Mouse (Mus musculus) monocyte, adult 2 months (primary cell): ENCODE results near the gene Rxra.
A peak's percentile ranks its signal among the peaks of the same experiment; 100 is the strongest.

Source experiments
- DNase-seq, 2 experiments: peaks; one replicate each; pipeline ENCODE4 v3.0.0; 2022; ENCODE audit warnings: low spot score in 2 of 2, low read depth in 1 of 2

The Rxra gene

DNA sequence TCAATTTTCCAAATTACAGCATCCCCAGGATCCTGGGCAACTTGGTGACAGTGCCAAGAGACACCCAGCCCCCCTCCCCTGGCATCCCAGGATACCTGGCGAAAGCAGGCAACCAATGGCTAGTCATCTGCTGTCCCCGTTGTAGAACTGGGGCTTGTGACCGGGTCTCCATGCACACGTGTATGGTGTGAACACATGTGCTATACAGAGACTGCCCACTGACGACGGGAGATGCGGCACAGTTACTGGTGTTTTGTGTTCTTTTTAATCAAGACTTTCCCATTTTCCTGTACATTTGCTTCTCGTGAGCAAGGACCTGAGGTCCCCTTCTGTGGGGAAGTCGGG is 85.7 kb downstream of the Rxra start:
- no peak for DNase-seq

DNA sequence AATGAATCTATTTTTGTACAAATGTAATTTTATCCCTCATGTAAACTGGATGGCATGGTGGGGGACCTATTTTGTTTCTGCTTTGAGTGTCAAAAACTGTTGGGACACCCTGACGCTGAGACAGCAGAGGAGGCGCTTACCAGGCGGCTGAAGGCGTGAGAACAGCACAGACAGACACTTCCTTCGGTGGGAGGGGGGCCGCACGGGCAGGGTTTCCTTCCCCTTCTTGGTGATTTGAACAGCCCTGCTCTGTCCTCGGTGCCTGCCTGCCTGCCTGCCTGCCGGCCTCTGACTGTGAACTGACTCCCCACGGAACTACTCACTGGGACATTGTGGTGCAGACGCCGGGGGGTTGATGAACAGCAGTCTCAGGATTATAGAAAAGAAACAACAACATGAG is 86.3 kb downstream of the Rxra start:
- peak in 1 of 2 experiments; percentile 27 for DNase-seq

GRCm38 (mm10) chr2:27762920-27763780 is 86.9 kb downstream of the Rxra start:
- no peak for DNase-seq

GRCm38 (mm10) chr2:27764256-27764936 is 88.2 kb downstream of the Rxra start:
- no peak for DNase-seq

DNA sequence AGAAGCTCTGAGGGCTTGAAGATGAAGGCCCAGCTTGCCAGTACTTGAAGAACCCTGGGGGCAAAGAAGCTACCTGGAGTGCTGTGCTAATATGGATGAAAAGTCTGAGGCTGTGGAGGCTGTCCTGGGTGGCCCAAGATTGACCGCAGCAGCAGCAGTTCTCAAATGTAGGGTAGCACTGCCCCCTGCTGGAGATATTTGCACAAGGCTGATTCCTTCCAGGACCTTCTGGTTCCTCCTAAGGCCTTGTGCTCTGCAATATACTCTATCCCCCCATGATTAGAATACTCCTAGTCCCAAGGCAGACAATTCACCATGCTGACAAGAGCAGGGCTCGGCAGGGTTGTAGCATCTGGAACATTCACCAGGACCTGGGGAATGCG is 88.7 kb downstream of the Rxra start:
- DNase-seq: peak; percentile 47 to 77

DNA sequence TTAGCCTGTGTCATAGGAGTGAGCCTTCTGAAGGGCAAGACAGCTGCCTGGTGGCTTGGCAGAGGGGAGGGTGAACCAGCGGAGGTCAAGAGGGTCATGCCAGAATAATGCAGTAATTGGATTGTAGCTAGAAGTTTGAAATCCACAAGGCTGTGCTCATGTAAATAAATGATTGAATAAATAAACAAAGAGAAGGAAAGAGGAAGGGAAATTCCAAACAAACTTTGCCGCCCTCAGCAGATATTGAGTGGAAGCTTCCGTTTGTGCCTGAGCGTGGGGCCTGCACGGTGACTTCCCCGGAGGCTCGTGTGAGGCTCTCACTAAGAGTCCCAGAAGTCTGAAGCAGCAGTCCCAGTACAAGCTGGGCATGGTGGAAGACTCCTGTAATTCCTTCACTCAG is 91.5 kb downstream of the Rxra start:
- DNase-seq: no peak

- no peak for DNase-seq
Measured at GRCm38 (mm10) chr2:27769701-27770100, 93.5 kb downstream of the Rxra start.

GRCm38 (mm10) chr2:27770205-27770604 is 94.0 kb downstream of the Rxra start:
- no peak for DNase-seq

DNA sequence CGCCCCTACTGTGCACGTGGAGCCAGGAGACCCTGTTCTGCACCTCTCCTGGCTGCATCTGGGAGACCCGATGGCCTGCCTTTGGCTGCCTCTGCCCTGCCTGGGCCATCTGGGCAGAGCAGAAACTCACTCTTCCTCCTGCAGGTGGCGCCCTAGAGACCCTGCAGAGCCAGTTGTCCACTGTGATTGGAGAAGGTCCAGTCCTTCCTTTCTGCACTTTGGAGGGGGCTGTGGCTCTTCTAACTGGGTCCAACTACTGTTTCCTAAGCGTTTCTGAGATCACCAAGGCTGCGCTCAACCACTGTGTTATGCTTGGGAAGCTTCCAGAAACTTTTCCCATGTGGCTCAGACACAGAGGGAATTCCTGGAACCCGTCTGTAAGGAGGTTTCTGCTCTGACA is 95.7 kb downstream of the Rxra start:
- DNase-seq: peak in 1 of 2 experiments; percentile 64

DNA sequence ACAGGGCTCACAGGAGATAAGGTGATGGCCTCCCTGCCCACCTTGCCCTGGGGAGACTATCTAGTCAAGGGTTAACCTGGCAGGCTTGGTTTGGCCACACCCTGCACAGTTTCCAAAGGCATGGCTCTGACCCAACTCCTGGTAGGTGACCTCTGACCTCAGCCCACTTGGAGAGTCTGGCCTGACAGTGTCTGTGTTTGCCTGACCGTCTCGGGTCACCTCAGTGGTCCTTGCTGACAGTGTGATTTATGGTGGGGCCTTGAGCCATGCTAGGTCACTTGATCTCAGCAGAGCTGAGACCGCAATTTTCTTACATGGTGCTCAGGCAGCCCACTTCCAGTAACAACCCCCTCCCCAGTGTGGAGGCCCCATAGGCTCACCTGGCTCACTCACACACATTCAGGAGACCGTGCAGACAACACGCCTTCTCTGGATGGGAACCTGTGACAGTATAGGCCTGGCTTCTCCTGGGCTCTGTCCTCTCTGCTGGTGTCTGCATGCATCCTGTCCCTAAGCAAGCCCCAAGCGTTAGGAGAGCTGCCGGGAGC is 96.7 kb downstream of the Rxra start:
- DNase-seq: no peak

DNA sequence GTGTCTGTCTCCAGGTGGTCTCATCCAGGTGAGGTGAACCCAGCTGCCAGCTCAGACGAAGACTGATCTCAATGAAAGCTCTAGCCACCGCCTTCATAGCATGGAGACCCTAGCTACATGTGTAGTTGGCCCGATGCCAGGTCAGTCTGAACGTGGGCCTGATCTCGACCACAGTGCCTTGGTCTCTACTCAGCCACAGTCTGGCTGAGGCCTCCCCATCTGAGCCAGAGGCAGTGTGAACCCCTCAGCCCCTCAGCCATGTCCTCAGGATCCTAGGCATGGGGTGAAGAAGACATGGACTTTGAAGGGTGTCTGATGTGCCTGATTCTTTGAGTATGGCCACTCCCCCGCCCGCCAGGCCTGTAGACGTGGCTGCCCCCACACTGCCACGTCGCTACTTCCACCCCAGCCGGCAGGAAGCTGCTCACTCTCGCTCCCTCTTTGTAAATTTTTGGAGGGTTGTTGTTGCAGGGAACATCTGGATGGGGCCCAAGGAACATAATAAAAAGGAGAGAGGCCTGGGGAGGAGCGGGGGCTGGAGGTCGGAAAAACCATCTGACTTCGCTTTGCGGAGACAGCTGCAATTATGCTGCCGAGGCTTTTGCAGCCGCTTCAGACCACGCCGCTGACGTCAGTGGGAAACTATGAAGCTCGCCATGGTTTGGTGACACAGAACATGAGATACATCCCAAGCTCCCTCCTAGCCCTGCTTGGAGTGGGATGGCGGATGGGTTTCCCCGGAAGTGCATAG is 97.9 kb downstream of the Rxra start:
- DNase-seq: no peak

DNA sequence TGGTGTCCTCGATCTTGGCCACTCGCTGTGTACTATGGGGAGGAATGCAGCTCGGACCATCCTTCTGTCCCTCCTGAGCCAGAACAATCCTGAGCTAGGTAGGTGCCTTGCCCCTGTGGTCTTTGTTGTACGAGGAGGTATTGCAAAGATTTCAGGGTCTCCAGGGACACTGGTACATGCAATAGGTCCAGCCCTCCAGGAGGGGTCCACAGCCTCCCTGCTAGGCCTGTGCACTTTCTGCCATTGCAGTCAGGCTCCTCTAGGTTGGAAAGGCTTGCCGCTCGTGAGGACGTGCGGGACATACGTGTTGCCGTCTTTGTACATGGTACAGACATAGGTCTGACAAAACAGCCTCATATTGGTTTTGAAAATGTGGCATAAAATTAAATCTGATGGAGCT is 98.8 kb downstream of the Rxra start:
- no peak for DNase-seq

- no peak for DNase-seq
Measured at GRCm38 (mm10) chr2:27775625-27776024, 99.4 kb downstream of the Rxra start.

DNA sequence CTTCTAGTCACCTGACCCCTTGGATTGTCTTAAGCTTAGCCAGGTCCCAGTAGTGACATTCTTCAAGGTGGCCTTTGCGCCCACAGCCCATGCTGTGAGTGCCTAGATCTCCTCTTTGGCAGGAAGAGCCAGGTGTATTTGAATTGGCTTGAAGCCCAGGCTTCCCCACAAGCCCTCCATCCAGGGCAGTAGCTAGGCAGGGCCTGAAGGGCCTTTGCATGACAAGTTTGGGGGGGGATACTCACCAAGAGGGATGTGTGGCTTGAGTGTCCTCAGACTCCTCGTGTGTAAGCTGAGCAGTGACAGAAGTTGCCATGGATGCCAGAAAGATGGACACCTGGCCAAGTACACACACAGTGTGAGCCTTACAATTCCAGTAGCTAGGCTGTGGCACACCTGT is 101.5 kb downstream of the Rxra start:
- DNase-seq: no peak

- no peak for DNase-seq
Measured at GRCm38 (mm10) chr2:27778289-27778688, 102.0 kb downstream of the Rxra start.

GRCm38 (mm10) chr2:27779291-27779866 is 103.1 kb downstream of the Rxra start:
- DNase-seq: no peak

GRCm38 (mm10) chr2:27780162-27780561 is 103.9 kb downstream of the Rxra start:
- DNase-seq: no peak

DNA sequence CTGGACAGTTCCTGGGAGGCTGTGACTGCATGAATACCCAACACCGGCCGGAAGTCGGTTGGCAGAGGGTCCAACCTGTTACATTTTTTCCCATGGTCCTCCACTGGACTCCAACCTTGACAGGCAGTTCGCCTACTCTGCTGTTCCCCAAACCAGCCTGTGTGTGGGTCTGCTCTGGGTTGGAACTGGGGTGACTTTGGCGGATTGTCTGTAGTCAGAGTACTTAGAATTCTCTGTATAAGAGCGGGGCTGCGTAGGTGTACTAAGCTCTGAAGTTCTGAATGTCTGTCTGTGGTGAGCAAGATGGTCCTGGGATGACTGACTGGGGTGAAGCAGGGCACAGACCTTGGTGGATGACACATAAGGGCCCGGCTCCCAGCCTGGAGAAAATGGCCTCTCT is 109.1 kb downstream of the Rxra start:
- DNase-seq: no peak

GRCm38 (mm10) chr2:27785973-27786417 is 109.8 kb downstream of the Rxra start:
- no peak for DNase-seq

- DNase-seq: no peak
Measured at GRCm38 (mm10) chr2:27791571-27791970, 115.3 kb downstream of the Rxra start.

- DNase-seq: no peak
Measured at GRCm38 (mm10) chr2:27799018-27799417, 122.8 kb downstream of the Rxra start.
